Mouse (Mus musculus) urinary bladder, adult 18-20 months (tissue): ENCODE data around the gene Zdhhc24.
A peak's percentile ranks its signal among the peaks of the same experiment; 100 is the strongest.
"Not testable (repeated sequence)": the region's sequence is repeated elsewhere in the genome, so short reads cannot be mapped to it uniquely, and the experiment has no call there.

Source experiments
- DNase-seq, 2 experiments: peaks; one replicate each; pipeline ENCODE4 v3.0.0; 2022; ENCODE audit warnings: low spot score in 2 of 2, mixed read lengths in 2 of 2

Gene Zdhhc24

GRCm38 (mm10) chr19:4878405-4879323 lies at the start of gene Zdhhc24:
Gene Zdhhc24, plus strand, starts transcription at chr19:4878668.
- peak; percentile 91 to 98 for DNase-seq

DNA sequence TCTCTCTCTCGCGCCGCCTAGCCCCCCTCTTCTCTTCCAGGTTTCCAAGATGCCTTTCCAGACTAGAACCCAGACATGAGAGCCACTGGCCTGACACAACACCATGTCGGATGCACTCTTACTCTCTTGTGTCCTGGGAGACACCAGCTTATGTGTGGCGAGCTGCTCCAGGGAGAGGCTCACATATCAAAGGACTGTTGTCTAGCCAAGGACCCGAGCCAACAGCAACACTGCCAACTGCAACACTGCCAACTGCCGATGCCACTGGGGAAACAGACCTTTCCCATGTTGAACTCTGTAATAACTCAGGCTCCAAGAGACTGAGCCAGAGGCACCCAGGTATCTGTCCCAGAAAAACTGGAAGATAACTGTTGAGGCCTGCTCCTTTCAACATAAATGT lies 49.3 kb upstream of the Zdhhc24 start:
- DNase-seq = no peak

DNA sequence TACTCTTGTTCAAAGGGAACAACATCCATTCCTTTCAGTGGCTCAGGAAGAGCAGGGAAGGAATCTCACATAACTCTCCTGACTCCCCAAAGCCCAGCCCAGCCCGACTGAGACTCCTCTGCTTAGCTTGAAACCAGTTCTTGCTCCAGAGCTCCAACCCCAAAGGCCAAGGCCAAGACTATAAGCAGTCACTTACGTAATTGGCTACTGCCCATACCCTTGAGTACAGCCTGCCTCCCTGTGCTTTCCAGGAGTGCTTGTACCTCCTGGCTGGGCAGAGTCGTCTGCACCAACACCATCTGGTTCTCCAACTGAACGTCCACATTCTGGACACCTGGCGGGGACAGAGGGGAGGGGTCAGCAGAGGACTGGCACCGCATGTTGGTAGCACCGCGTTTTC lies 44.5 kb upstream of the Zdhhc24 start:
- DNase-seq = no peak

GRCm38 (mm10) chr19:4836096-4836495 lies 42.4 kb upstream of the Zdhhc24 start:
- no peak for DNase-seq

DNA sequence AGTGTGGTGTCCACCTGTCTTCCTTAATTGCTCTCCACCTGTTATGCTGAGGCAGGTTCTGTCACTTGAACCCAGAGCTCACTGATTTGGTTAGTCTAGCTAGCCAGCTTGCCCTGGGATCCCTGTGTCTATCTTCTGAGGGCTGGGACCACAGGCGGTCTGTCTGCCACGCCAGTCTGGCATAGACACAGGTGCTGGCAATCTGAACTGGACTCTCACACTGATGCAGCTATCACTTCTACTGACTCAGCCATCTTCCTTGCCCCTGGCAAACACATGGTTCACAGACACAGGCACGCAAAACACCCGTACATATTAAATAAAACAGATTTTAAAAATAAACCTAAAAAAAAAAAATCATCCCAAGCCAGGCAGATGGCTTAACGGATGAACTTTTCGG lies 41.4 kb upstream of the Zdhhc24 start:
- no peak for DNase-seq

DNA sequence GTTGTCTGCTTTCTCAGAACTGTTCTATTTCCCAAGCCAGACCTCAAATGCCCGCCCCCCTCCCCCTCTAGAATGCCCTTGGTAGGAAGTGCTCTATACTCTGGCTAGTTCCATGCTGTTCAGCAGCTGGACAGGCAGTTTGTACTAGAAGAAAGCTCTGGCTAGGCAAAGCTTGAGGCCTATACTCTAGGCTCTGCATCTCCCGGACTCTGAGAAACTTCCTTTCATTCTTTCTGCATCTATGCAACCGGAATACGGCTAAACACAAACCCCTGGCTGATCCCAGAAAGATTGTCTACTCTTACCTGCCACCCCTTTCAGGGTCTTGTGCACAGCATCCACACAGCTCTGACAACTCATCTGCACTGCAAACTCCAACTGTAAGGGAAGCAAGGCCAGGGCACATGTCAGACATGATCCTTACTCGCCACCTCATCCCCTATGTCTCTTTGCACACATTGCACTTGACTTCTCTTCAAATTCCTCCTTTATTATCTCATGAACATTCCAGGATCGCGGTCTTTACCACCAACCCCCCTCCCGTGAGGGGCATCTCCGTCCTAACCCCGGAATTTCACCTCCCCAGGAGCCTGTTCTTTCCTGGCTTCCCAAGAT lies 39.8 kb upstream of the Zdhhc24 start:
- no peak for DNase-seq

- DNase-seq = peak; percentile 95 to 96
These were observed 39.3 kb upstream of the Zdhhc24 start, which contains the start of the genes Ccs and Ccdc87 for GRCm38 (mm10) chr19:4839149-4839548. Gene Ccs, minus strand, starts transcription at chr19:4839332. Gene Ccdc87, plus strand, starts transcription at chr19:4839366.

GRCm38 (mm10) chr19:4840848-4841247 lies 37.6 kb upstream of the Zdhhc24 start:
- no peak for DNase-seq

DNA sequence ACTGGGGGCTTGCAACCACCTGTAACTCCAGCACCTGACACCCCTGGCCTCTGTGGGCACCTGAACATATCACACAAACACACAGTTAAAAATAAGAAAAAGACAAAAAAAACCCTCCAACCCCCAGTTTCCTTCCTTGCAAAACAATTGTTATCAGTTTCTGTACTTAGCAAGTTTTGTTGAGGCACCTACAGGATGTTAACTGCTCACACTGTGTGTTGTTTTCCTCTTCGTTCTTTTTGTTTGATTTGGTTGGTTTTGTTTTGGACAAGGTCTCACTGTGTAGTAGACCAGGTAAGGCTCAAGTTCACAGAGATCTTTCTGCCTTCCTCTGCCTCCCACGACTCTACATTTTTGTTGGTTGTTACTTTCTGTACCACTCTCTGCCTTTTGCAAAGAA lies 35.9 kb upstream of the Zdhhc24 start:
- no peak for DNase-seq

- no peak for DNase-seq
These were observed 32.6 kb upstream of the Zdhhc24 start for GRCm38 (mm10) chr19:4845846-4846245.

DNA sequence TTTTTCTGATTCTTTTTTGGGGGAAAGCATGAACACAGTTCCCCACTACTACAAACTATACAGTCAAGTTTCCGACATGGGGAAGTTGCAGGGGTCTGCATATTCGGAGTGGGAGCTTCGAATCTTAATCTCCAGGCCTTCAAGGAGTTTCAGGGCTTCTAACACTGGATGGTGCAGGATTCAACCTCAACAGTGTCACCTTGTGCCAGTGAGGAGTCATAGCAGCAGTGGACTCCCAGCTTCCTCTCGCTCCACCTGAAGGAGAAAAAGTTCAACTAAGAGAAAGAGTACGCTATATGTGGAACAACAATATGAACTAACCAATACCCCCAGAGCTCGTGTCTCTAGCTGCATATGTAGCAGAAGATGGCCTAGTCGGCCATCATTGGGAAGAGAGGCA lies 31.0 kb upstream of the Zdhhc24 start:
- DNase-seq = no peak

DNA sequence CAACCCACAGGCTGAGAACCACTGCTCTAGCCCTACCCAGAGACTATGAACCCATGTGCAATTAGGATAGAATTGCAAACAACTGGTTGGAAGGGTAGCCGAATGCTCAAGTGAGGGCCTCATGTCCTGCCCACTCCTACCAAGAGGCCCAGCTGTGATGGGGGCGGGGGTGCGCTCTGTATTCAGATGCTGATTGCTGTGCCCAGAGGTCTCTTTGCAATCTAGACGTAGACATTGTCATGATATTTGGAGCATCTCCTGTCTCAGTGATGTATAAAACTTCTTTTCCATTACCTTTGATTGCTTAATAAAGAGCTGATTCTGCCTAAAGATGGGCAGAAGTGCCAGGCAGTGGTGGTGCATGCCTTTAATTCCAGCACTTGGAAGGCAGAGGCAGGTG lies 28.7 kb upstream of the Zdhhc24 start:
- DNase-seq = no peak

GRCm38 (mm10) chr19:4850281-4850680 lies 28.2 kb upstream of the Zdhhc24 start:
- DNase-seq = no peak

- DNase-seq = peak; percentile 69 to 89
These were observed 23.7 kb upstream of the Zdhhc24 start, which contains the start of gene Ctsf for GRCm38 (mm10) chr19:4854552-4855469. Gene Ctsf, plus strand, starts transcription at chr19:4855130.

DNA sequence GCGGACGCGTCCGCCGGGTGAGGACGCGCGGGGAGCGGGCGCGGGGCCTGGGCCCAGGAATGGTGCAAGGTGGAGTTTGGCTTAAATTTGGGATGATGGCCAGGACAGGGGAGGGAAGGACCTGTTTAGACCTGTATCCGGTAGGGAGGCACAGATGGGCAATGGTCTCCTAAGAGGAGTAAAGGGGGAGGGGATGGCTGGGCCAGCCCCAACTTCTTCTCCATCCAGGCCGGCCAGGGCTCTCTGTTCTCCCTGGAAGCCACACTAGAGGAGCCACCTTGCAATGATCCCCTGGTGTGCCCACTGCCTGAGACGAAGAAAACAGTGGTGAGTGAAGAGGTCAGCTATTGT lies 23.0 kb upstream of the Zdhhc24 start:
- no peak for DNase-seq

- no peak for DNase-seq
These were observed 22.5 kb upstream of the Zdhhc24 start for GRCm38 (mm10) chr19:4855951-4856350.

DNA sequence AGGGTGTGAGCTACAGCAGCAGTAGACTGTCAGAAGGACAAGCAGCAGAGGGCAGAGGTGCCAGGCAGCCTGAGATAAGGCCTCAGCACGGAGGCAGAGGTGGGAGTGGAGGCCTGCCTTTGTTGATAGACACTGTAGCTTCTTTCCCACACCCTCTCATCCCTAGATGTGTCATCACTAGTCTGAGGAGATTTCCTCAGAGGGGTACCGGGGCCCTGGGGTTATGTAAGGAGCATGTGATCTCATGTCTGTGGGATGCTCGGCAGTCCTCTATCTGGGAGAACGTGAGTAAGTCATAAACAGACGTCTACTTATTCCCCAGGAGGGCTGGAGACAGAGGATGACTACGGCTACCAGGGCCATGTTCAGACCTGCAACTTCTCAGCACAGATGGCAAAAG lies 19.4 kb upstream of the Zdhhc24 start:
- DNase-seq = no peak

GRCm38 (mm10) chr19:4863048-4863447 lies 15.4 kb upstream of the Zdhhc24 start:
- no peak for DNase-seq

- DNase-seq = no peak
These were observed 13.3 kb upstream of the Zdhhc24 start for GRCm38 (mm10) chr19:4865147-4865546.

GRCm38 (mm10) chr19:4874613-4875012 lies 3.9 kb upstream of the Zdhhc24 start:
- DNase-seq = not testable (repeated sequence)

- no peak for DNase-seq
These were observed 2.2 kb upstream of the Zdhhc24 start for GRCm38 (mm10) chr19:4876241-4876640.

DNA sequence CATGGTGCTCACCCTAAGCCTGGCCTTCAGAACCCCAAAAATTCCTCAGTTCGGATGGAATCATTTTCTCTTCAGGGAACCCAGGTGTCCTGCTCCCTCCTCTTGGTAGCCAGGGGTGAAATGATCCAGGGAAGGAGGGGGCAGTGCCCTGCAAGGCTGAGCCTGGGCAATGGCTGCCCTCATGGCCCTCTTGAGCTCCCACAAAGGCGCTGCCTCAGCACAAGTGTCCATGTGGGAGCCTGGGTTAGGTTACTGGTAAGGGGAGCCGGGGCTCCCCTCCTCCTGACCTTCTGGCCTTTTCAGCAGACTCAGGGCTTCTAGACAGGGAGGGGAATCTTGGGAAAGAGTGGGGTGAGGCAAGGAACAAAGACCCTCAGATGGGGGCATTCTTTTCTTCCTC lies 1.7 kb upstream of the Zdhhc24 start:
- DNase-seq = no peak
